Mouse (Mus musculus) thymus, postnatal 0 days (tissue): ENCODE results near the gene Letm1. TPM values are rescaled to one million over a fixed set of nuclear protein-coding genes. Genes with fewer than 3 reads are reported as not detected.

Experiments
- DNase-seq: peaks from one replicate; pipeline ENCODE4 v3.0.0-alpha.2; 2015; ENCODE audit warnings: low spot score
- polyA plus RNA-seq: library from polyadenylated mRNA; unstranded; fragments of >200 nt; fragmentation: Nextera tagmentation; extraction: Ambion mirVana; gene quantifications from 2 replicates; pipeline ENCODE4 v1.2.1, GENCODE M21; 2015

Letm1 gene
- 51.8 and 52.5 TPM in 2 replicates for polyA plus RNA-seq

GRCm38 (mm10) chr5:33782345-33782998 lies at the start of gene Letm1:
TSS of gene Letm1 (minus strand) at chr5:33782817.
- DNase-seq = peak; percentile 92

DNA sequence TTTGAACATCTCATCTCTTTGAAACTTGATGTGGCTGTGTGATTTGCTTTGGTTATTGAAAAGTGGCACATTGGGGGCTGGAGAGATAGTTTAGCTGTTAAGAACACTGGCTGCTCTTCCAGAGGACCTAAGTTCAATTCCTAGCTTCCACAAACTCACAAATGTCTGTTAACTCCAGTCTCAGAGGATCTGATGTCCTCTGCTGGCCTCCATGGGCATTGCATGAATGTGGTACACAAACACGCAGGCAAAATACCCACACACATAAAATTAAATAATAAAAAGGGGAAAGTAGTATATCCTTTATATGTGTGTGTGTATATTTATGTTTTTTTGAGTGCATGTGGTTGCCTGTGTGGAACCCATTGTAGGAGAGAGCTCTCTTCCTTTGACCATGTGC lies 48.2 kb upstream of the Letm1 start:
- peak; percentile 26 for DNase-seq

DNA sequence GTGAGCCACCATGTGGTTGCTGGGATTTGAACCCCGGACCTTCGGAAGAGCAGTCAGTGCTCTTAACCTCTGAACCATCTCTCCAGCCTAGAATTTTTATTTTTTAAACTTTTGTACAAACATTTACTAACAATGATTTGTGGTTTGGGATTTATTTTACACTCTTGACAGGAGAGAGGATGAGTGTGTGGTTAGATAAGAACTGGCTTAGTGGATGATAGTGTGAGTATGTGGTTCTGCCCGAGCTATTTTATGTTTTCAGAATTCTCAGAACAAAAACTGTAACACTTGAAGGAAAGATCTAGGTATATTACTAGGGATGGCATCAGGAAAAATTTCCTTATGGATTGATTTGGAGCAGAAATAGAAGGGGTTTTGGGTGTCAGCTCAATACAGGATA lies 47.3 kb upstream of the Letm1 start:
- no peak for DNase-seq

GRCm38 (mm10) chr5:33828107-33828506 lies 45.5 kb upstream of the Letm1 start:
- DNase-seq = no peak

DNA sequence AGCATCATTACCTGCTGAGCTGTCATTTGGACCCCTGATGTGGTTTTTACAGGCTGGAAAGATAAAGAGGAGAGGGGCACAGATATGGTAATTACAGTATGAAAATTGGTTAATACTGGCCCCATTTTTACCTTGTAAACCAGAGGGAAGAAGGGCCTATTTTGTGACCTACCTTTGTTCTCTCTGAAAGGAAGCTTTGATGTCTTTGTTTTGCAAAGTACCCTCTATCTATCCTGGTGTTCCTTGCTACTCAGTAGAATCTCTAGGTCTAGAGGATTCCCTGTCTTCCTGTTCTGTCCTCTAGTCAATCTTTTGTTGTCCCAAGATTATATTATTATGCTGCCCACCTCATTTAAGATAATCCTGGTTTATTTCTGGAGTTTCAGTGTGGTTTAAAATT lies 43.4 kb upstream of the Letm1 start:
- DNase-seq = no peak

DNA sequence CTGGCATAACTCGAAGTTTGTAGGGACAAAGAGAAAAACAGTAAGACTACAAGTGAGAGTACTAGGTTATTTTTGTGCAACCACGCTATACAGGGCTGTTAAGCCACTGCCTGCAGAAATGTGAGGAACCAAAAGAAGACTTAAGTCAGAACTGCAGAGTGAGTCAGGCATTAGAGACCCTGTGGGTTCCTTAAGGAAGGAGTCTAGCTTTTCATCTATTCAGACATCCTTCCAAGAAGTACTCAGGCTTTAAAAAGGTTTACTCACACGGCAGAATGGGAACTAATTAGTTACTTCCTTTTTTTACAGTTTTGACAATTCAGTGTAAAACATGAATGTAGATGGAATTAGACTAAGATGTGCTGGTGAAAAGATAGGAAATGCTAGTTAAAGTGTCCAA lies 39.8 kb upstream of the Letm1 start:
- DNase-seq = no peak

- no peak for DNase-seq
Measured at GRCm38 (mm10) chr5:33821901-33822427, 39.3 kb upstream of the Letm1 start.

GRCm38 (mm10) chr5:33820733-33821621 lies 38.4 kb upstream of the Letm1 start:
- peak; percentile 34 for DNase-seq

- DNase-seq = peak; percentile 92
Measured at GRCm38 (mm10) chr5:33819876-33820732, 37.5 kb upstream of the Letm1 start, which contains the start of gene Nsd2. TSS of gene Nsd2 (plus strand) at chr5:33820725.

DNA sequence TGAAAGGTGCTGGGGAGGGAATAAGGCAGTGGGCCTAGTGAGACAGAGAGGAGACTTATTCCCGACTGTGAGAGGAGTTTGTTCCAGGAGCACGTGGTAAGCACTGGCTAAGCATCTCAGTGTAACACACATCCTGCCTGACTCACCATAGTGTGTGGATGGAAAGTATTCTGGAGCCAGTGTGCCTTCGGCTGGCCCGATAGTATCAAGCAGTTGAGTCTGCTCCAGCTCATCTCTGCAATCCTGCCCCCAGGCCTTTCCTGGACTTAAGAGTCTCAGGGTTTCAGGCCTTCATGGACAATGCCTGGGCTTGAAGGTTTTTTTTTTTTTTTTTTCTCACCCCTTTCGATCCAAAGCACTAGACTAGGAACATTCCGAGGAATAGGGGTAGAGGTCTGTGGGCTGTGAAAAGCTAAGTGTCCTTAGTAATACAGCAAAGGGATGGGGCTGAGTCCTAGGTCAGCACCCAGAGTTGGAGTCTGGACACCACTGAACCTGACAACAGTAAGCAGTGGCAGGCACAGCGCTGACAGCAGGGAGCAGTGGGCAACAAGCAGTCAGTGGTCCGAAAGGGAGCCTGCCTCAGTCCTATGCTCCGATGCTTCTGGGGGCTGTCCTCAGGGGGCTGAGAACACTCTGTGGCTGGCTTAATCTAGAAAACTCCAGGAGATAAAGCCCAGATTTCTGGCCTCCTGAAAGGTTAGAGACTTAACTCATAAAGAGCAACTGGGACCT lies 36.7 kb upstream of the Letm1 start:
- DNase-seq = no peak

- DNase-seq = no peak
Measured at GRCm38 (mm10) chr5:33818104-33818503, 35.5 kb upstream of the Letm1 start.

DNA sequence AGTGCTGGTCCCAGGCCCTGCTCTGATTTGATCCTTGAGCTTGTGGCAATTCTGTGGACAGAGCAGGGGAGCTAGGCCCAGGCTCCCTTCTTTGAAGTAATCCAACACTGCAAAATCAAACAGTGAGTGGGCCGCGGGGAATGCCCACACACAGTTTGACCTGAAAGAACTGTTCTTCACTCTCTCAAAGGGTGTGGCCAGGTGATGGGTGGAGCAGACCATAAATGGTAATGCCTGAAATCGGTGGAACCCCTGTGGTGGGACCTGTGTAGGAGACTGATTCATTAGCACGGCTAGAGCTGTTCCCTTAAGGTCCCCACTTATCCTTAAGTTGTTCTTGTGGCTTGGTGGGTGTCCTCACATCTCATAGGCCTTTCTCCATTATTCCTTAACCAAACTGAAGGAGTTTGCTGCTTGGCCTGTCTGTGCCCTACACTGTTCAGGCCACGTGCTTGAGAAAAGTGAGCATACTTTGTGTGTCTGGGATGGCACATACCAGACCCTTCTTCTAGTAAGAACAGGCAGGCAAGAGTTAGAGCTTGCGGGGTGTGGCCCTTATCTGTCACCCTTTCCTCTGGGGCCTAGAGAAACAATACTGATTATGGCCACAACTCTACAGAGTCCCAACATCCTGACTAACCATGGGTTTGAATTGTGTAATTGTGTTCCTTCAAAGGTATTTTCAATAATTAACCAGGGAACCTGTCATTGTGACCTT lies 33.5 kb upstream of the Letm1 start:
- DNase-seq = no peak

DNA sequence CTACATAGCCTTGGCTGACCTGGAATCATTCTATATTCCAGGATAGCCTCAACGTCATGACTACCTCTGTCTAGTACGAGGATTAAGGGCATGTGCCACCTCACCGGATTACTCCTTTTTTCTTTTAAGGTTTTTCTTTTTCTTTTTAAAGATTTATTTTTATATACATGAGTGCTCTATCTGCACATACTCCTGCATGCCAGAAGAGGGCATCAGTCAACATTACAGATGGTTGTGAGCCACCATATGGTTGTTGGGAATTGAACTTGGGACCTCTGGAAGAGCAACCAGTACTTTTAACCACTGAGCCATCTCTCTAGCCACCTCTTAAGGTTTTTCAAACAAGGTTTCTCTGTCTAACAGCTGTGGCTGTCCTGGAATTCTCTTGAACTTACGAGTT lies 28.9 kb upstream of the Letm1 start:
- DNase-seq = no peak

DNA sequence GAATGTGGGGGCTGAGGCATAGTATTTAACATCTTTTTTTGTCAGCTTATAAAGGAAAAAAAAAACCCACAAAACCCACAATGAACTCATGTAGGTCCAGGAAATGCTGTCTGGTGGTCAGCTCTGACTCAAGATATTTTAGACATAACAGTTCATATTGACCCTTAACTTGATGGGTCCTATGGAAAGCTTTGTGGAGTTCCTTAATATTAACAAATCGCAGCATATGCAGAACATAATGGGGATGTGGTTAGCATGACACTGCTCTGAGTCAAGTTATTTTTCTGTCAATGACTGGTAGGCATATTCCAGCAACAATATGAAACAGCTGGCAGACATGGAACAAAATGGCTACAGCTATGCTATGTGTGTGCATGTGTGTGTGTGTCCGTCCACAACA lies 20.7 kb upstream of the Letm1 start:
- DNase-seq = no peak

DNA sequence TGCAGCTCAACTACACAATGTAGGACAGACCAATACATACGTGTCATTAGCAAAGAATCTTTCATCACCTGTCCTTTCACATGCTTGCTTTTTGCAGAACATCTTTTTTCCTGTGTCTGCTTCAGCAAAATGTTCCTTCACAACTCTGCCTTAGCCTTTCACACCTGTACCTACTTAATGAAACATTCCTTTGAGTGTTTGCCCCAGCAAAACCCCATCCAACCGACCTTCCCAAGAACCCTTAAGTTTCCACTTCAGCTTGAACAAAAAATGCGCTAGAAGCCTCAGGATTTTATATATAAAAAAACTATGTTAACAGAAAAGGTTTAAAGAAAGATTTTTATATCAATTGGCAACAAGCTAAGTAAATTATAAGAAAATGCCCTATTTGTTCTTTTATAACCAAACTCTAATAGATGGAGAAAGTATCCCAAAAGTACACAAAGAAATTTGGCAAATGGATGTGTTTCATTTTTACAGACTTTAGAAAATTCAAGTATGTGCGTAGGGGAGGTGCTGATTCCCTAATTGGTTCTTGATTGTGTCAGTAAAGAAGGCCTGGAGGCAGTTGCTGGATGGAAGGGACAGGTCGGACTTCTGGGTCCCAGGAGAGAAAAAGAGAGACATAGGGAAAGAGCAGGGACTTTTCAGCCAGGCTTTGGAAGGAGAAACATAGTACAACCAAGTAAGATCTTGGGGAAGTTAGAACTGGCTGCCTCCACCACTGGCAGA lies 9.5 kb upstream of the Letm1 start:
- DNase-seq = no peak

DNA sequence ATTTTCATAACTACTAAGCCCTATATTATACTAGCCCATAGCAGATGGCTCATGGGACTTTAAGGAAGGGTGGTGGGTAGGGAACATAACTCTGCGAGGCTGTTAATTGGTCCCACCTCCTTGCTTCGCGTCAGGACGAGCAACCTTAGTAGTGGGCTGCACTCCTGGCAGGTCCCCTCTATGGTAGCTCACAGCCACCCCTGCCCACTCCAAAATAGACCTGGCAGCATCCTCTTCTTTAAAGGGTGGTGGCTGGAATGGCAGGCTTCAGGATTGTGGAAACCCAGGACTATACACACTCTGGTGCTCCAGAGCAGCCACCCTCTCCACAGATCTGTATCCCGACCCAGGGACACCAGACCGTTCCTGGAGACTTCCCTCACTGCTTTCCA lies 378 bp upstream of the Letm1 start:
- no peak for DNase-seq

- peak; percentile 2 for DNase-seq
Measured at GRCm38 (mm10) chr5:33781964-33782344, 663 bp downstream of the Letm1 start.

DNA sequence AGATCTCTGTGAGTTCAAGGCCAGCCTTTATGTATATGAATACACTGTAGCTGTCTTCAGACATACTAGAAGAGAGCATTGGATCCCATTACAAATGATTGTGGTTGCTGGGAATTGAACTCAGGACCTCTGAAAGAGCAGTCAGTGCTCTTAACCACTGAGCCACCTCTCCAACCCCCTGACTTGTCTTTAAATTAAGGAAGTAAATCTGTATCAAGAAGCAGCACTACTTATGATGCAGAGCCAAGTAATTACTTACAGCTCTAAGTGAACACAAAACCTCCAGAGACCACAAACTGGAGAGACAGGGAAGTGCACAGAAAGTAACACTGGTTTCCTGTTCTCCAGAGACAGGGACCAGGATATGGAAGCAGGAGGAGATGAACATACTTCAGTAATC lies 5.4 kb downstream of the Letm1 start:
- no peak for DNase-seq

GRCm38 (mm10) chr5:33743481-33743880 lies 39.1 kb downstream of the Letm1 start:
- no peak for DNase-seq
